20 mouse cellular contexts compared by ENCODE assay signal in genomic region chr2:69382838-69383237, GRCm38 (mm10). TPM values are rescaled to one million over a fixed set of nuclear protein-coding genes. Genes with fewer than 3 reads are reported as not detected.
"Had no signal": no experiment of that assay in that cellular context is flagged by ENCODE, and none has a peak within 500 bp of the region (broad histone marks: within the 10 kb centered on the region; RNA-seq: fewer than 3 reads in every experiment).

No protein-coding gene starts in this region.

- H3K4me1 ChIP-seq: limb, embryonic 12.5 days; liver, embryonic 13.5 days; midbrain, embryonic 13.5 days had no signal

- H3K36me3 ChIP-seq: kidney, embryonic 15.5 days; limb, embryonic 12.5 days; liver, embryonic 13.5 days; midbrain, embryonic 13.5 days had no signal

- H3K27ac ChIP-seq: kidney, embryonic 15.5 days; limb, embryonic 12.5 days; liver, embryonic 13.5 days; midbrain, embryonic 13.5 days had no signal

- ATAC-seq: lung, postnatal 0 days; midbrain, embryonic 13.5 days had no signal

- H3K4me2 ChIP-seq: kidney, embryonic 15.5 days; limb, embryonic 12.5 days; liver, embryonic 13.5 days; midbrain, embryonic 13.5 days had no signal

- H3K4me3 ChIP-seq: kidney, embryonic 15.5 days; limb, embryonic 12.5 days; liver, embryonic 13.5 days; midbrain, embryonic 13.5 days had no signal

- H3K9ac ChIP-seq: kidney, embryonic 15.5 days; limb, embryonic 12.5 days; liver, embryonic 13.5 days; midbrain, embryonic 13.5 days had no signal

- H3K27me3 ChIP-seq: kidney, embryonic 15.5 days; limb, embryonic 12.5 days; liver, embryonic 13.5 days; midbrain, embryonic 13.5 days had no signal

- DNase-seq: kidney, adult 2 months; kidney, postnatal 14 days; layer of hippocampus, postnatal 36 days; liver; liver, embryonic 13.5 days; lung, adult 18-20 months; lung, postnatal 4 days; right cerebral cortex, adult 18-20 months; right cerebral cortex, postnatal 25 days; thymus, adult 18-20 months; thymus, postnatal 14 days had no signal

- H3K9me3 ChIP-seq: kidney, embryonic 15.5 days; limb, embryonic 12.5 days; liver, embryonic 13.5 days; midbrain, embryonic 13.5 days had no signal

RNA-seq across cellular contexts. Expression of gene Dhrs9, which starts 2.6 kb away (rescaled TPM):
- total RNA-seq: layer of hippocampus, postnatal 36 days; midbrain, postnatal 0 days had no signal
- polyA plus RNA-seq: intestine, embryonic 14.5 days; kidney, embryonic 15.5 days; limb, embryonic 12.5 days; midbrain, embryonic 13.5 days; midbrain, postnatal 0 days; neural tube, embryonic 14.5 days had no signal

RNA-seq across cellular contexts. Expression of gene Abcb11, which starts 40.4 kb away (rescaled TPM):
- total RNA-seq: layer of hippocampus, postnatal 36 days; left cerebral cortex, adult 8-10 months; left cerebral cortex, postnatal 36 days had no signal
- polyA plus RNA-seq: intestine, embryonic 14.5 days; kidney, adult 2 months; limb, embryonic 12.5 days; midbrain, embryonic 13.5 days; midbrain, postnatal 0 days; neural tube, embryonic 14.5 days had no signal
